Mouse (Mus musculus) lung, postnatal 14 days (tissue): ENCODE measurements around the gene Xxylt1.

Experiments used
- DNase-seq: peaks from one replicate; pipeline ENCODE4 v3.0.0; 2021

Gene Xxylt1

DNA sequence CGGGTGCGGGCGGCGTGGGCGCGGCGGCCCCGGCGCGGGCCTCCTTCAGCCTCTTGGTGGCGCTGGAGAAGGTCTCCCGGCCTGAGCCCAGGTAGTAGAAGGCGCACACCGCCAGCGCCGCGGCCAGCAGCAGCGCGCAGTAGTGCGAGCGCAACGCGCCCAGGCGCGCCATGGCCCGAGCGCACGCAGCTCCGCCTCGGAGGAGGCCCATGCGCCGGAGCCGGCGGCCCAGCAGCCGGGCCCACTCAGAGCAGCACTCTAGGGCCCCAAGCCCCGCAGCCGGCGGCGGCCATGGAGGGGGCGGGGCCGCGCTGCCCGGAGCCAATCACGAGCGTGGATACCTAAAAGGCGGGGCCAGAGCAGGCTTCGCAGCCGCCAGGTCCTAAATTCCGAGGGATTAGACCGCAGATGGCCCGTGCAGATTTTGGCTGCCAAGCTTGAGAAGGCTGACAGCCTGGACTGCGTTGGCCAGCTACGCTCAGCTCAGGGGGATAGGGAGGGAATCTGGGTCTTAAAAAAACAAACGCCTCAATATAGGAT, at the start of gene Xxylt1:
Xxylt1 (minus strand) TSS at position 308 of the 540 bp plus-strand sequence.
- DNase-seq = peak; percentile 94

DNA sequence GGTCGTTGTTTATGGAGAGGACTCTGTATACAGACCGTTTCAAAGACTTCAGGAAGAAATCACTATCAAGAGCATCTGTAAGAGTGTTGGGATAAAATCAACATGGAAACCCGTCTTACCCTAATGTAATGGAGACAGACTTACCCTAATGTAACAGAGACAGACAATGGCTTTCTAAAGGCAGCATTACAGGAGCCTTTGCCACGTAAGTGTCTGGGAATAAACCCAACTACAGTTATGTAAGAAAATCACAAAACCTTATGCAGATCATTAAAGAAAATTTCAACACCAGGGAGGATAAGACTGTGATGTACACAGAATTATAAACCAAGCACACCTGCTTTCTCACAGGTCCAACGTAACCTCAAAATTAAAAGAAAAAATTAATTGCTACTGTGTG, 46.9 kb upstream of the Xxylt1 start:
- no peak for DNase-seq

DNA sequence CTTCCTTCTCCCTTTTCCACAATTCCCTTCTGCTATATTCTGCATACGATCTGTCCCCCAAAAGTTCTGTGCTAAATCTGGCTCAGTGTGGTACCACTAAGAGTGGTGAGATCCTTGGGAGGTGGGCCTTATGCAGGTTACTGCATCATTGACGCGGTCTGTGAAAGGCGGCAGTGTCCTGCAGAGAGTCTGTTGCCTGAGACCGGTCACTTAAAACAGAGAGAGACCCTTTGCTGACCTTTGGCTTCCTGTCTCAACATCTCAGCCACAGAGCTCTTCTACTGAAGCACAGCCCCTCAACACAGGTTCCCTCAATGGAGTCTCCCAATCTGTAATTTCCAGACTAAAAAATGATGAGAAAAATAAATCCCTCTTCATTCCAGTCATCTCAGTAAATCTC, 43.8 kb upstream of the Xxylt1 start:
- DNase-seq = no peak

DNA sequence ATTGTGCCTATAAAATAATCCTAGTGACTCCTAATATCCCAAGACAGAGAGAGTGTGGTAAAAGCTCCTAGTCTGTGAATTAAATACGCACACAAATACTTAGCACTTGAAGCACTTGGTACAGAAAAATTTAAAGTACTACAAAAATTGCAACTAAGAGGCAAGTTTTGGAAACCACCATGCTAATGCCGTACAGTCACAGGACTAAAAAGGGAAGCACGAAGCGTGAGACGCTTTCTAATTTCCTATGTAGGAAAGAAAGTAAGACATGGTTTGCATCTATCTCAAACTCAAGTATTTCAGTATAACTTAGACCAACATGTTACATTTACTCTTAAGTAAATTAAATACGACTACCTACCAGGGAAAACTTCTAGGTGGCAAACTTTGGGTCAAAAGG, 40.4 kb upstream of the Xxylt1 start:
- DNase-seq = no peak

DNA sequence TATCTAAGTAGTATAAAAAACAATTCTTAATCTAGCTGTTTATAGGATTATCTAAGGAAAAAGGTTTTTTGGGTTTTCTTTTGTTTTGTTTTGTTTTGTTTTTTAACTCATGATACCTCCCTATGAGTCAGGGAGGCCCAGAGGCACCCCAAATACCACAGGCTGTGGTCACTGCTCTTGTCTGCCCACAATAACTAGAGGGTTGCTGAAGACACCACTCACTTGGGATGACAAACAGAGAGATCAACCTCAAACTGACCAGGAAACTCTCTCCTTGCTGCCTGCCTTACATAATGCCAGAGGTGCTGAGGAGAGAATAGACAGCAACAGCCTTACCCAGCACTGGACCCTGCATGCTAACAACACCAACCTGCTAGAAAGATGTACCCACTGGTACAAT, 32.4 kb upstream of the Xxylt1 start:
- DNase-seq = no peak

DNA sequence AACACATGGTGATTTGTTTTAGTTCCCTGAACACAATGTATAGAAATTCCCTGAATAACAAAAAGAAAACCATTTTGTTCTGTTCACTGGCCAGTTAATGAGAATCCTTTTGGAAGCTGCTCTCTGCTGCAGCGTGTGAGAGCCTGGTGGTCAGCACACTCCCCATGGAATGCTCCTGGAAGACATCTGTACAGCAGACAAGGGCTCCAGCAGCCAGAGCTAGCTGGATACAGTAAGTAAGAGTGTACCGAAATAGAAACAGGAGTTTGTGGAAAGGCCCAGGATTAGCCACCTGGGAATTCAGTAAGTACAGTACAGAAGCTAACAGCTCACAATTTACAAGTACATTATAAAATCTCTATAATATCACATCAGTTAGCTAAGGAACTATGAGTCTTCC, 20.1 kb upstream of the Xxylt1 start:
- no peak for DNase-seq

DNA sequence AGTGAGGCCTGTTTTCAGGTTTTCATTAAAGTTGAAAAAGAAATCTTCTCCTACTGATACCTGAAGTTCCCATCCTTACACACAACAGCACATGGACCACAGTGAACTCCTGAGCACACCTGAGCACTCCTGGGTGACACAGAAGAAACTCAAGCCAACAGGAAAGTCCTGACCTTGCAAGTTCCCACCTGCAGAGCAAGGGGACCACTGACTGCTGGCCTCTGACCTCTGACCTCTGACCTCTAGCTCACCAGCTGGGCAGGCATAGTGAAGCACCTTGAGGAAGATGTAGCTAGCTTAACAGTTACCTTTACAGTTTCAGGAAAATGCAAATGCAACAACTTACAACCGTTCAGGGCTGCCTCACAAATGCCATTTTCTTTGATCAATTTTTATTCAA, 18.7 kb upstream of the Xxylt1 start:
- no peak for DNase-seq

DNA sequence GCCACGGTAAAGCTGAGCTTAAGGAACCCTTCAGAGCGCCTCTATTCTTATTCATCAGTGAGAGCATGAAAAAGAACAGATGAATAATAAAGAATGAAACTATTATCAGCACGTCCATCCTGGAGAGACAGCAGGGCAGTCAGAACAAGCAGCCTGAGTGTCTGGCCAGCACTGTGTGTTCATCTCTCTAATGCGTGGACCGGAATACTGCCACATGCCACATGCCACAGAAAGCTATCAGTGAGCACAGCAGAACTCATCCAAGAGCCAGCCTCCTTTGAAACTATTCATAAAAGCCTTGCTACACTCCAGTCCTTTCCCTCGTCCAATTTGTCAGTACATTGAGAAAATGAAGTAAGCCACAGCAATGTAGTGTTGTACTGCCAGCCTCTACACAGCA, 12.8 kb upstream of the Xxylt1 start:
- no peak for DNase-seq

DNA sequence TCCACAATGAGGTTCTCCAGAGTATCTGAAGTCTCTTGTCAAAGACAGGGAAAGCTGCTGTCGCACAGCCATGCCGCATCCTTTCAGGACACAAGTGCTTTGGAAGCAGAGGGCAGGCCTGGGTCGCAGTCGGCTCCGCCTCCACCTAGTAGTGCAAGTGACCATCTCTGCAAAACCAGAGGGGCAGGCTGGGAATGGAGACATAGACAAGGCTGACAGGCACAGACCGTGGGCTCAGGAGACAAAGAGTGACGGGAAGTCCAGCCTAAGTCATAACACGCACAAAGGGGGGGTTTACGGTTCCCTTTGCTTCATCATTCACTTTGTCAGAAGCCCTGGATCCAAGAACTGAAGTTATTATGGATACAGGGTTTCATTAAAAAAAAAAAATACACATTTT, 12.0 kb upstream of the Xxylt1 start:
- no peak for DNase-seq

DNA sequence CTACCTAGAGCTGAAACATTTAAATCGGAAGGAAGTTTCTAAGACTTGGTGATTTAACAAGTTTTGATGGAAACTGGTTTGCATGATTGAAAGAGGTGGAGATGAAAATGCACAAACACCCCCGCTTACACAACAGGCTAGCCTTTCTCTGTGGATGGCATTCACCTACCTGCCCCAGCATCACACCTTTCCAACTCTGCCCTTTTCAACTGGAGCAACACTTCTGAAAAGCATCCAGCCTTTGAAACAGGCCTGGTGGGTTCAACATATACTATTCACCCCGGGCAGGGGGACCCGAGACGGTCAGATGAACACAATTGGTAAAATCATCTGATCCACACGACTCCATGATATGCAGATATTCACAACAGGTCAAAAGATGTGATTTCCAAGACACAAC, 659 bp upstream of the Xxylt1 start:
- no peak for DNase-seq

DNA sequence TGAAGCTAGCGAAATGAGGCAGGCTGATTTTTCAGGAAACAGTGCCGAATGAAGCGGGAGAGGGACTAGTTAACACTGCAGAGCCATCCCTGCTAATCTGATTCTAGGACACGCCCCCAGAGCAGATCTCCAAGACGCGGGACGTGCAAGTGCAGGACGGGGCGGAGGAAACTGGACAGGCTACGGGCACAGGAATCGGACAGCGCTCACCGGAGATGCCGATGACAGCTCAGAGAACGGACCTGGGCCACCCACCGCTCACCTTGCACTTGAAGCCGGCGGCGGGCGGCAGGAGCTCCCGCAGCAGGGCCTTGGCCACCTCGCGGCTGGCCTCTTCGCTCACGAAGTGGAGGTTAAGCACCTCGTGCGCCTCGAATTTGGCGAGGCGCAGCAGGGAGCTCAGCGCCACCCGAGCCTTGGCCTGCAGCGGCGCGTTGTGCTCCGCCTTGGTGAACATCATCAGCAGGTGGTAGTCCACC, 620 bp downstream of the Xxylt1 start:
- DNase-seq = peak; percentile 64

DNA sequence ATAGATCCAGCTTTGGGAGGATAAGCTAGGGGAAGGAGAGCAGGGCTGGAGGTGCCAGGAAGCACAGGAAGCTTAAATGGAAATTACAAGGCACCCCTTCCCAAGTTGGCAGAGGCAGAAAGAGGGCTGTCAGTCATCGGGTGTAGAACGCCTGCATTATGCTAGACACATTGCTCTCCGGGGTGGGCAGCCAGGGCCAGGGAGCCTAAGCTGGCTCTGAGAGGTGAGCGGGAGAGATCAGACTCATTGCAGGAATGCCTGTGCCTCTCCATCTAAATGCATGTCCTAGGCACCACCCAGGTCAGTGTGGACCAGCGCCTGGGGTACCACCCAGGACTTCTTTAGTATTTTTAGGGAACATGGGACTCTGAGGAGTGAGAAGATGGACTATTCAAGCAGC, 3.8 kb downstream of the Xxylt1 start:
- DNase-seq = no peak

DNA sequence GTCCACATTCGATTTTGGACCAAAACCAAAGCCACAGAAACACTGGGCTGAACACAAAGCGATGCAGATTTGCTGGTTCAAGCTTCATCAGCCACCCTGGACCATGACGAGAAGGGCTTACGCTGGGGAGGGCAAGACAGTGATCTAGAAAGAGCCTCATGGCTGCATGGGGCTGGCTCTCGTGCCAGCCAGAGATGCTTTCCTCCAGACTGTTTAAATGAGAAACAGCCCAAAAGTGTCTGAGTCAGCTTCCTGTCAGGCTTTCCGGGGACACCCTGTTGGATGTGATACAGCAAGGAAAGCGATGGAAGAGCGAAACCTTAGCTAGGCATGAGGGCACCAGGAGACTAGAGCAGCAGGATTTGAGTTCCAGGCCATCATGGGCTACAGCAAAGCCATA, 4.8 kb downstream of the Xxylt1 start:
- DNase-seq = no peak

DNA sequence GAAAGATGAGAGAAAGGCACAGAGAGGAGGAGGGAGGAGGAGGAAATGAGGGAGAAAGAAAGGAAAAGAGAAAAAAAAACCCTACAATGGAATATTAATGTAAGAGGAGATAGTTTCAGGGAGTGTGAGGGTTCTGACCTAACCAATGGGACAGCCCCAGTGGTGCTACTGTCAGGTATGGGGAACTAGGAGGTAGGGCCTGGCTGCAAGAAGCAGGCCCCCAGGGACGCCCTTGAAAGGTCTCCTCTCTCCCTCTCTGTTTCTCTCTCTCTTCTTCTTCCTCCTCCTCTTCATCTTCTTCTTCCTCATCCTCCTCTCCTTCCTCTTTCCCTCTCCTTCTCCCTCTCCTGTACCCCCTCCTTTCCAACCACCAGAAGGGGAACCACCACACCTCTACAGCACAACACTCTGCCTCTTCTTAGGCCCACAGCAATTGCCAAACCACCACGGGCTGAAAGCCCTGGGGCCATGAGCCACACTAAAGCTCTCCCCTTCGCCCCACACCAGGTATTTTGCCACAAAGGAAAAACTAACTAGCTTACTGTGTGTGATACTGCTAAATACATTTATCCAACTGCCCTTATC, 6.8 kb downstream of the Xxylt1 start:
- no peak for DNase-seq

DNA sequence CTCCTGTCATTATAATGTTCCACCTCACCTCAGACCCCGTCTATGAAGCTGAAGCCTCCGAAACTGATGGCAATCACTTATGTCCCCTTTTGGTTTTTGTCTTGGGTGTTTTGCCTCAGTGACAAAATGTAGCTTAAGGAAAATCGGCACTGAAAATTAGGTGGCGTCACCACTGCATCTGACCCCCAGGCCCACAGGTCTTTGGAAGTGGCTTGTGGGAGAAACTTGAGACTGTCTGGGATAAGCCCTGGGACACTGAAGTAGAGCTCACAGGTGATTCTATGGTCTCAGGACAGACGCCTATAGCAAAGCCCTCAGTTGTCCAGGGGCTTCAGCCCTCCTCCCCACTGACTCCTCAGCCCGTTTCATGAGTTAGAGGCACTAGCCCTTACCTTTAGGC, 9.5 kb downstream of the Xxylt1 start:
- DNase-seq = no peak

DNA sequence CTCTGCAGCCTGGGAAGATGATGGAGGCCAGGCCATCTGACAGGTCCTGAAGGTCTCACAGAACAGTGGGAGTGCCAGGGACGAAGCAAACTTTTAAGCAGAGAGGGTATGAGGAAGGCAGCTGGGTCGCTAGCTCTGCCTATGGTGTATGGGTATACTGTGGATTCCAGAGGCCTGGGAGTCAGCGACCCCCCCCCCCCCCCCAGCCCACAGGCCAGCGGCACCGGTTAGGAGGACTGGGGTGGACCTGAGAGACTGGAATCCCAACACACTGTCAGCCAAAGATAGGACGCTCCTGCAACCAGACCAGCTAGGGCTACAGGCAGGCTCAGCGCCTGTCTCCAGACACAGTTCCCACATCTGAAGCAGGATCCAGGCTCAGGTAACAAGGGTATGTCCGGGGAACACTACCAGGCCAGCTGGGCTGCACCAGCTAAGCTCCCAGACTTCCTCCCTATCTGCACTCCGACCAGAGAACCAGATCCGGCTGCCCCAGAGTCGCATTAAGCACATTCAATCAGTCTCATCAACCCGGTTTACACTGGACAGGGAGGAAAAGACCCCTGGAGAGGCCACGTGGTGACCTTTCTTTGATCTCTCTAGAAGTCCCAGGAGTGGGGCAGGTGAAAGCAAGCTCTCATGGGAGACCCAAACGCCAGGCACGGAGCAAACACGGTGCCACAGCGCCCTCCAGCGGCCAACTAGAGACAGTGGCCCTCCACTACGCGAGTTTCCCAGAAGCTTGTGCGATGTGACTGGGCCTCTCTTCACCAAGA, 10.7 kb downstream of the Xxylt1 start:
- peak; percentile 90 for DNase-seq

DNA sequence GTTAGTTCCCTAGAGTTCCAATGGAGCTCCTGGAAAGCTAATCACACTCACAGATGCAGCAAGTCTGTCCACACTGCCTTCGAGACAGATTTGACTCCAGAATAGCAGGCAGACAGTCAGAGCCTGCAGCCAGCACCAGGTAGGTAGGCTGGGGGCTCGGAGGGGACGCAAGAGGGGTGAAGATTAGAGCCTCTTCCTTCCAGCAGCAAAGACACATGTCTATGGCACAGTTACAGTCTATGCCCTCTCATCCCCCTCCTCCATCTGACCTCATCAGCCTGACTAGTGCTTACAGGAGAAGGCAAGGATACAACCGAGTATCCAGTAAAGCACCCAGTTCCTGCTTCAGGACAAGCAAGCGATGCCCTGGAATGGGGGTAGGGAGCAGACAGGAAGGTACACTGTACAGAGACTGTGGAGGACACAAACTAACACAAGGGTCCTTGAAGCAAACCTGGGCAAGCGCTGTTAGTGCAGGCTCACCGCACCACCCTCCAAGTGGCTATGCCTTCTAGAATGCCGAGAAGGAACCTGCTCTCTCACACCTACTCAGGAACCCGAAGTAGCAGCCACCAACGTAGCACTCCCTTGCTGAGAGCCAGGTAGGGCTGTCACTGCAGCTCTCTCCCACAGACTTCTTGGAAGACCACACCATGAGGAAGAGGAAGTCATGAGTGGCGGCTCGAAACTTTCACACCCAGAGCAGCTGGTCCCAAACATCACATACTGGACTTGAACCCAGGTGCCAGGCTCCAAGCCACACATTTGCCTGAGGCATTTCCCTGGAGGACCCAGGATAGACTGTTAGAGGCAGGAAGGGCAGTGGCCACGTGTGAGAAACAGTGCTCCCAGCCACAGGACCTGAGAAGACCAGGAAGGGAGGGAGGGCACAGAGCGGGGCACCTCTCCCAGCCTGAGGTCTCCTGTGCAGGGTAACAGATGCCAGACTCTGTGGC, 11.7 kb downstream of the Xxylt1 start:
- DNase-seq = no peak

DNA sequence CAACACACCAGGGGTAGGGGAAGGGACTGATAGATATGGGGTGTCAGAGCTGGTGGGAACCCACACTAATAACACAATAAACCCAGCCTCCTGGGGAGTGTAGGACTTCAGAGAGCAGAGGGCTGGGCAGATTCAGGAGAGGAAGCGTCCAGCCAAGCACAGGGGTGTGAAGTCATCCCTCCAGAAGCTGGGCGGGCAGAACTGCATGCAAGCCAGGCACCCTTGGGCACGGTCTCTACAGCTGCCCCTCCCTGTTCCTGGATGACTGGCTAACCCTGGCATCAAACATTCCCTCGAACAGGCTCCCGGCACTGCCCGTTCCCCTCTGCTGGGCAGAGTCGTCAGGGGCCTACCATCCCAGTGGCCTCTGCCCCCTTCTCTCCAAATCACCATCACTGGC, 13.0 kb downstream of the Xxylt1 start:
- DNase-seq = peak; percentile 54

DNA sequence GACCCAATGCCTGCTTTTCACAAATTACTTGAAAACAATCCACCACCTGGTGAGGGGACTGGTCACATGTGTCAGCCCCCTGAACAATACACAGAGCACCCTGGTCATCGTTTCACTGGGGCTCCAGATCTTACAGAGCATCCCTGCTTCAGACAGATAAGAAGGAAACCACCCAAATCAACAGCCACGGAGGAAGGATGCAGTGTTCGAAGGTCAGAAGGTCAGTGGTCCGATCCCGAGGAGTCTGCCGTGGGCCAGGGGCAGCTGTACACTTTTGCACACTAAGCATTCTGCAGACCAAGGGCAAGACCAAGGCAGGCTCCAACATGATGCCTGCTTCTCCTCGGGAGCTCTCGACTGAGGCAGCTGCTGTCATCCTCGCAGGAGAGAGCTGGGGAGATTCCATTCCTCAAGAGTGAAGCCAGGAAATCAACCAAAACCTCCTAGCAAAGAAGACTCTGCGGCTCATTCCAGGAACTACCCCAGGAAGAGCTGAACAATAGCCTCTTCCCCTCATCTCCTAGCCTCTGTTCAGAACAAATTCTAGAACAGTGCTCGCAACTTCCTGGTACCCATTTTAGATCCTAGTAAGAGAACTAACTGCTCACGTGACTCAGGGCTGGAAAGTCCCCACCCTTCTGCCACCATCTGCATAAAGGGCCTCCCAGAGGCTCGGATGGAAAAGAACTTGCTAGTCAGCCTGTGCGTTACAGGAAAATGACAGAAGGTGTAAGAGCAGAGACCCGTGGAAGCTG, 14.7 kb downstream of the Xxylt1 start:
- DNase-seq = peak; percentile 32

DNA sequence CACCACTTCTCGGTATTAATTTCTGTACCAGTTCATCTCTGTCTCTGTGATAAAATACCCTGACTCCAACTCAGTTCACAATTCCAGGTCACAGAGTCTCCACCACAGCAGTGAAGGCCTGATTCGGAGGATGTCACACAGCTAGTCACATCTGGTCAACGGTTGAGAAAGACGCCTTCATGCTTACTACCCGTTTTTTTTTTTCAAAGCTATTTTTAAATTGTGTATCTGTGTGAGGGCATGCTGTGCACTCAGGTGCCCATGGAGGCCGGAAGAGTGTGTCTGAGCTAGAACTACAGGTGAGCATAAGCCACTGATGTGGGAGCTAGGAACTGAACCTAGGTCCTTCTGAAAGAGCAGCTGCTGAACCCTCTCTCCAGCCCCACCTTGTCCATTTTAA, 16.4 kb downstream of the Xxylt1 start:
- DNase-seq = no peak

DNA sequence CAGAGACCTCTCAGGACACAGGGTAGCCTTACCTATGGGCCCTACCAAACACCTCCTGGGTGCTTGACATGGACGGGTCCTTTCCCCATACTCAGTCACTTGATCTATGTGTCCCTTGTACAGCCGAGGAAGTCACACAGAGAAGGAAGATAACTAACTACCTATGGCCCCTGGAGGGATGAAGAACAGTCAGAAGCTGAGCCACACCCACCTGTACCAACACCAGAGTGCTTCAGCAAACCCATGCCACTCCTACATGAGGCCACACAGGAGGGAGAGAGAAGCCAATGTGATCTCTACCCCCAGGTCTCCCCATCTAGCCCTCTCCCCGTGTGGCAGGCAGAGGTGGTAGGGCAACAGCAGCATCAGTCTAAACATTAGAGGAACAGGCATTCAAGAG, 18.3 kb downstream of the Xxylt1 start:
- DNase-seq = no peak

DNA sequence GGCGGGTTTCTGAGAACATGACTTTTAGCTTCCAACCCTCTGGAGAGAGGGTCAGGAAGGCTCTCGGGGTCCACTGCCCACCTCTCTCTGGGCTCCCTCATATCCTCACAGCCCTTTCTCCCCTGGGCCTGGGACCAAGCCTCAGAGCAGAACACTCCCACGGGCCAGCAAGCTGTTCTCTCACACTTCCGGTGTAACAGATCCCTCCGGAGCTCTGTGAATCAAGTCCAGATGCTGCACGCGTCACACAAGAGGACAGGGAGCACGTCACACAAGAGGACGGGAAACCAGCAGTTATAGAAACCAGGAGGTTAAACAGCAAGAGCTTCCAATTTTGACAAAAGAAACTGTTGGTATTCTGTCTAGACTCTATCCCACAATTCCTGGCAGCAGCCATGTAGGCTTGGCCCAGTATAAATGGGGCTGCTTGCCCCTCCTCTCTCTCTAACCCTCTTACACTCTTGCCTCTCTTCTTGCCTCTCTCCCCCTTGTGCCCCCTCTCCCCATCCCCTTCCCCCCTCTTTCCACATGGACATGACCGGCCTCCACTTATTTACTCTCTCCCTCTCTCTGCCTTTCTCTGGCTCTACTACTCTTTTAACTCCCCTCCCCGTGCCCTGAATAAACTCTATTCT, 19.9 kb downstream of the Xxylt1 start:
- no peak for DNase-seq
